Mouse (Mus musculus): ENCODE measurements around the gene Hcn2.

- no peak for TF ChIP-seq POLR2A (IDR thresholded peaks at IDR 0.05; ENCODE audit: low read depth, low read length)
- TF ChIP-seq CTCF (IDR thresholded peaks at IDR 0.05; ENCODE audit: extremely low read depth, insufficient read length, insufficient replicate concordance, low read depth, low read length): no peak
Measured at GRCm38 (mm10) chr10:79723692-79724091, 7.3 kb downstream of the Hcn2 start.
